Mouse (Mus musculus) cerebellum, adult (tissue): ENCODE data around the gene AC131692.1.

ENCODE experiments used
- ATAC-seq: cut with Nextera tagmentation; 2 replicates; pipeline ENCODE4 v1.9.2; 2017; ENCODE audit warnings: mild to moderate bottlenecking, moderate library complexity, mixed read lengths; ENCODE audit not compliant: insufficient number of reproducible peaks, low FRiP score, low TSS enrichment

AC131692.1 gene

GRCm38 (mm10) chr19:6067011-6067723 is 27.1 kb upstream of the AC131692.1 start:
- peak; percentile 63 for ATAC-seq

- peak; percentile 69; the same call in 1 of the 2 replicates for ATAC-seq
Observed at GRCm38 (mm10) chr19:6067724-6068415, 26.3 kb upstream of the AC131692.1 start, which contains the start of gene Tm7sf2. TSS of gene Tm7sf2 (minus strand) at chr19:6068373.

GRCm38 (mm10) chr19:6068951-6069350 is 25.3 kb upstream of the AC131692.1 start:
- ATAC-seq: no peak

- no peak for ATAC-seq
Observed at GRCm38 (mm10) chr19:6069851-6070250, 24.4 kb upstream of the AC131692.1 start.

GRCm38 (mm10) chr19:6070571-6071250 is 23.5 kb upstream of the AC131692.1 start:
- ATAC-seq: no peak

GRCm38 (mm10) chr19:6071261-6071660 is 23.0 kb upstream of the AC131692.1 start:
- ATAC-seq: no peak

- ATAC-seq: no peak
Observed at GRCm38 (mm10) chr19:6073889-6074288, 20.3 kb upstream of the AC131692.1 start.

GRCm38 (mm10) chr19:6076564-6077393 is 17.4 kb upstream of the AC131692.1 start, which contains the start of gene Vps51:
TSS of gene Vps51 (minus strand) at chr19:6077231.
- ATAC-seq: peak; percentile 79; the same call in 1 of the 2 replicates

GRCm38 (mm10) chr19:6079983-6080480 is 14.2 kb upstream of the AC131692.1 start, which contains the start of gene Tmem262:
TSS of gene Tmem262 (plus strand) at chr19:6080033.
- no peak for ATAC-seq

- ATAC-seq: no peak
Observed at GRCm38 (mm10) chr19:6082156-6082555, 12.1 kb upstream of the AC131692.1 start, which contains the start of gene Gm28374. TSS of gene Gm28374 (minus strand) at chr19:6082256.

GRCm38 (mm10) chr19:6084478-6085248 is 9.6 kb upstream of the AC131692.1 start, which contains the start of the genes Zfpl1 and Cdca5:
TSS of gene Zfpl1 (minus strand) at chr19:6084956.
TSS of gene Cdca5 (plus strand) at chr19:6084983.
- peak; percentile 76; the same call in 1 of the 2 replicates for ATAC-seq

GRCm38 (mm10) chr19:6085417-6085879 is 8.8 kb upstream of the AC131692.1 start:
- ATAC-seq: no peak

GRCm38 (mm10) chr19:6088841-6089240 is 5.4 kb upstream of the AC131692.1 start:
- no peak for ATAC-seq

GRCm38 (mm10) chr19:6097847-6098246 is 3.6 kb downstream of the AC131692.1 start:
- ATAC-seq: no peak

GRCm38 (mm10) chr19:6101186-6101585 is 7.0 kb downstream of the AC131692.1 start:
- ATAC-seq: no peak

GRCm38 (mm10) chr19:6102169-6102853 is 8.1 kb downstream of the AC131692.1 start:
- ATAC-seq: no peak

- no peak for ATAC-seq
Observed at GRCm38 (mm10) chr19:6104476-6104875, 10.3 kb downstream of the AC131692.1 start.

- ATAC-seq: no peak
Observed at GRCm38 (mm10) chr19:6105586-6105985, 11.4 kb downstream of the AC131692.1 start, which contains the start of gene Naaladl1. TSS of gene Naaladl1 (plus strand) at chr19:6105782.
